Comparison of ENCODE assay signal across 8 mouse cellular contexts in the genomic region with DNA sequence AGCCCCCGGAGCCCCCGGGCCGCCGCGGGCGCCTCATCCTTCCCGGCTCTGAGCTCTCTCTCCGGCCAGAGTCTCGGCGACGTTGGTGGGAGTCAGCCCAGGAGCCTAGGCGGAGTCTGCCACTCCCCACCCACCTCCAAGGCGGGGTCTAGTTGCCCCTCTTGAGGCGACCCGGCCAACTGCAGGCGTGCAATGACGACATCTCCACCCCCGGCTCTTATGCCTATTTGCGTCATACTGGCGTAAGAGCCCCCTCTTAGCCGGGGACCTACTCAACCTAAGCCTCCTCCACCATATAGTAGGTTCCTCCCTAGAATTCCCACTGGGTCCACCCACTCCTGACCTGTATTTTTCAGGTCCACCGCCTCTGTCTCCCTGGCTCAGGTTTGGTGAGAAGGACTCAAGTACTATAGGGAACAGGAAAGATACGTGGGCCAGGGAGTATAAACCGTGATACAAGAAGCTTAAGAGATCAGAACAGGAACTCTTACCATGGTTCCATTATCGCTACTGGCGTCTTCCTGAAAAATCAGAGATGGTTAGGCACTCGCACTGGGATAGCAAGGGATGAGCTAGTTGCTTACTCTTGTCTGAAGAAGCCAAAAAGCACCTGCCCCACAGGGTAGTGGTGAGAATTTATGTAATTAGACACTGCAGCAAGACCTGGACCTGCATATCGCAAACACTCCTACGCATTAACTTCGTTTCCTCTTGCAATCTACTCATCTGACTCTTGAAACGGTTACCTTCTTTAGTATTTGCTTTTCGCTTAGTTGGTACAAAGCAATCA. TPM values are rescaled to one million over a fixed set of nuclear protein-coding genes. Genes with fewer than 3 reads are reported as not detected.
DNase-seq lines count a peak whose midpoint lies in the region; ATAC-seq lines count a peak whose summit lies in the region.

Ptprn (minus strand) TSS at position 412 of the 790 bp plus-strand sequence.

- H3K36me3 ChIP-seq in heart, embryonic 11.5 days (ENCODE audit: control insufficient read depth, insufficient read depth, low read length), result no peaks in the 10 kb centered on the region

- H3K9me3 ChIP-seq in heart, embryonic 11.5 days (replicated peaks; ENCODE audit: control insufficient read depth, low read length), result no peaks in the 10 kb centered on the region

- 8% methylated on average over 32 of the region's 32 CpGs for WGBS in heart, embryonic 11.5 days (ENCODE audit: insufficient replicate concordance)

- H3K27me3 ChIP-seq in heart, embryonic 11.5 days (ENCODE audit: control insufficient read depth, insufficient read depth, low read length), result peaks cover 40% of the 10 kb centered on the region

- H3K4me3 ChIP-seq in heart, embryonic 11.5 days (ENCODE audit: low read depth, low read length), result 0 out of 2 replicates have a peak within 1 kb of the TSS, but pooled peaks have one; percentile 0

- no peak for DNase-seq in heart, postnatal 4 days
- DNase-seq in cerebellum, adult 18-20 months, result peak; percentile 83 to 91
- DNase-seq in left cerebral cortex, adult 8-10 months (ENCODE audit: low spot score in 2 of 2), result peak in 1 of 2 experiments; percentile 84
- DNase-seq in retina, postnatal 7 days (ENCODE audit: low read depth, low spot score), result peak; percentile 17
- DNase-seq in thymus, postnatal 25 days, result no peak
- no peak for DNase-seq in ovary, postnatal 10 days (ENCODE audit: low spot score)

- ATAC-seq in heart, embryonic 11.5 days (replicated peaks; ENCODE audit: insufficient number of reproducible peaks, low FRiP score, low TSS enrichment), result no peak
- peak; percentile 76 for ATAC-seq in frontal cortex, adult (ENCODE audit: low TSS enrichment)

- no peak within 1 kb of the TSS for H3K9ac ChIP-seq in heart, embryonic 11.5 days (ENCODE audit: low read depth, low read length)

- no peak within 1 kb of the TSS for H3K27ac ChIP-seq in heart, embryonic 11.5 days (ENCODE audit: low read depth, low read length)

- H3K4me2 ChIP-seq in heart, embryonic 11.5 days, result peak within 1 kb of the TSS; percentile 39

- H3K4me1 ChIP-seq in heart, embryonic 11.5 days (ENCODE audit: control insufficient read depth, insufficient read depth, low read length), result no peaks in the 10 kb centered on the region; the same call in 1 of the 2 replicates

RNA-seq across cellular contexts. Expression of gene Ptprn, which starts in this region (rescaled TPM):
- polyA plus RNA-seq in heart, embryonic 11.5 days (2014; fragmentation: Nextera tagmentation; extraction: Ambion mirVana), result 0.51 and 0.74 TPM in 2 replicates
- under 1 TPM; 0.41 to 0.43 TPM for total RNA-seq in heart, postnatal 4 days (2021)
- 100 to 1,000 TPM; 411 to 436 (median 423) TPM for total RNA-seq in left cerebral cortex, adult 8-10 months (2022)

Comparison
In these comparisons a context has a peak if more than half of its experiments do, and no peak if none do; other contexts are left out.
1. RNA of gene Ptprn (total RNA-seq): 411 to 436 TPM in left cerebral cortex, adult 8-10 months; 0.41 to 0.43 TPM in heart, postnatal 4 days; every median in the first group is over 100 times any median in the second.
2. DNase-seq: peak in cerebellum, adult 18-20 months (2 of 2) and retina, postnatal 7 days (single experiment); none in heart, postnatal 4 days (single experiment), thymus, postnatal 25 days (single experiment) and ovary, postnatal 10 days (single experiment).